Mouse (Mus musculus) liver, embryonic 14.5 days (tissue): ENCODE results near the gene Adgra1. TPM values are rescaled to one million over a fixed set of nuclear protein-coding genes. Genes with fewer than 3 reads are reported as not detected.

Experiments used
- ATAC-seq: fragments of 200-750 bp; cut with Nextera tagmentation; 2 replicates; pipeline ENCODE4 v1.8.0; 2017; ENCODE audit warnings: moderate number of reproducible peaks, mild to moderate bottlenecking, moderate library complexity; ENCODE audit not compliant: insufficient read depth
- DNase-seq, 3 experiments: peaks; one replicate each; pipeline ENCODE4 v3.0.0-alpha.2; 2012 to 2013; ENCODE audit warnings: low read depth in 3 of 3, low spot score in 3 of 3
- H3K27ac ChIP-seq: fragments of 300-500 bp; sonication (generic); 2 replicates; pipeline ENCODE4 v1.5.1; 2014; ENCODE audit warnings: moderate library complexity, mild to moderate bottlenecking, control low read depth, inconsistent platforms
- H3K27me3 ChIP-seq: fragments of 300-500 bp; sonication (generic); 2 replicates; pipeline ENCODE4 v1.6.1; 2014; ENCODE audit warnings: mild to moderate bottlenecking, low read length, moderate library complexity; ENCODE audit not compliant: control insufficient read depth, insufficient read depth
- H3K36me3 ChIP-seq: fragments of 300-500 bp; sonication (generic); replicated peaks from 2 replicates; pipeline ENCODE4 v1.6.1; 2014; ENCODE audit warnings: low read depth; ENCODE audit not compliant: control insufficient read depth, insufficient read depth
- H3K4me1 ChIP-seq, 2 experiments: fragments of 200-500 bp in 1 of 2; fragments of 300-500 bp in 1 of 2; sonication (generic) in 1 of 2; replicated peaks; 2 replicates each; pipeline ENCODE4 v1.6.1; 2012 to 2014; ENCODE audit warnings: antibody characterized with exemption in 1 of 2, inconsistent platforms in 1 of 2, low read length in 1 of 2; ENCODE audit not compliant: control insufficient read depth in 2 of 2, insufficient read depth in 2 of 2
- H3K4me2 ChIP-seq: fragments of 300-500 bp; sonication (generic); 2 replicates; pipeline ENCODE4 v1.6.1; 2014; ENCODE audit warnings: low read depth, mild to moderate bottlenecking, control low read depth, moderate library complexity
- H3K4me3 ChIP-seq, 2 experiments: fragments of 200-500 bp in 1 of 2; fragments of 300-500 bp in 1 of 2; sonication (generic) in 1 of 2; 2 replicates each; pipeline ENCODE4 v1.5.1; 2012 to 2014; ENCODE audit warnings: low read depth in 2 of 2, low read length in 2 of 2, mild to moderate bottlenecking in 2 of 2, control low read depth in 1 of 2, inconsistent platforms in 1 of 2, moderate library complexity in 1 of 2; ENCODE audit not compliant: insufficient read depth in 1 of 2
- H3K9ac ChIP-seq: fragments of 300-500 bp; sonication (generic); replicated peaks from 2 replicates; pipeline ENCODE4 v1.6.1; 2014; ENCODE audit warnings: mild to moderate bottlenecking, control low read depth, moderate library complexity
- H3K9me3 ChIP-seq: fragments of 300-500 bp; sonication (generic); 2 replicates; pipeline ENCODE4 v1.6.1; 2016; ENCODE audit warnings: low read length, mixed read lengths; ENCODE audit not compliant: control insufficient read depth
- CTCF ChIP-seq: IDR thresholded peaks from 2 replicates; pipeline ENCODE4 v1.5.1; 2016; ENCODE audit warnings: antibody characterized with exemption, low read depth, control low read depth
- EP300 ChIP-seq: IDR thresholded peaks from 2 replicates; pipeline ENCODE4 v1.6.1; 2016; ENCODE audit warnings: antibody characterized with exemption, low read depth
- WGBS: fragments of 180-500 bp; shearing (Covaris S2); extraction: QIAGEN DNeasy Blood & Tissue Kit; methylation state at CpG from one replicate; pipeline ENCODE4 v1.1.7; 2014; ENCODE audit not compliant: insufficient replicate concordance; 5-methylcytosine and 5-hydroxymethylcytosine counted together
- polyA plus RNA-seq, 2 experiments: library from polyadenylated mRNA; depleted of rRNA in 1 of 2; stranded (reverse) in 1 of 2; unstranded in 1 of 2; fragments of >200 nt; fragmentation: Nextera tagmentation in 1 of 2; extraction: Ambion mirVana in 1 of 2; gene quantifications; 2 replicates each; pipeline versions ENCODE4 v1.2.1 to v1.2.3; 2012 to 2014

Gene Adgra1
- polyA plus RNA-seq, 2 experiments: not detected

- no peaks in the 10 kb centered on the region for H3K27me3 ChIP-seq
- H3K9me3 ChIP-seq: no peaks in the 10 kb centered on the region
- no peak overlapping the region for H3K27ac ChIP-seq
- TF ChIP-seq EP300 (no peak), CTCF (no peak)
- H3K36me3 ChIP-seq: no peaks in the 10 kb centered on the region
- WGBS: 53% methylated on average over 2 of the region's 2 CpGs
- ATAC-seq: no peak
- H3K4me2 ChIP-seq: no peak overlapping the region
- no peaks in the 10 kb centered on the region for H3K4me1 ChIP-seq
- DNase-seq: no peak
- no peak overlapping the region for H3K9ac ChIP-seq
- no peak overlapping the region for H3K4me3 ChIP-seq
Observed at GRCm38 (mm10) chr7:139845101-139845500, 11.1 kb downstream of the Adgra1 start.

DNA sequence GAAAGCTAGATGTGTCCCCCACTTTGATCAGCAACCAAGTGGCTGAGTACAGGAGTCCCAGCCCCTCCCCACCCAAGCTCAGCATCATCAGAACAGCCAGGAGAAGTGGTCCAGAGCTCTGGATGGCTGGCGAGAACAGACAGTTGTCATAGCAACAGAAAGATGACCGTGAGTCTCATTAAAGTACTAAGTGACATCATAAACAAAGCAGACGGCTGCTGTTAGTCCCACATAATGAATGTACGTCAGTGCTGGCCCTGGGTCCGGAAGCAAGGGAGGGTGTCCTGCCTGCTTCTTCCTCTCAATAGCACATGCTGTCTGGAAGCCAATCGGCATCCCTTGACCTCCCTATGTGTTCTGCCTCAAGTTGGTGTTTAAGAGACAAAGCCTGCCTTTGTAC, 16.2 kb downstream of the Adgra1 start:
- Histone ChIP-seq H3K4me2 (no peak overlapping the region), H3K9me3 (no peaks in the 10 kb centered on the region), H3K9ac (no peak overlapping the region), H3K4me3 (no peak overlapping the region), H3K27ac (no peak overlapping the region), H3K4me1 (no peaks in the 10 kb centered on the region), H3K27me3 (no peaks in the 10 kb centered on the region), H3K36me3 (no peaks in the 10 kb centered on the region)
- ATAC-seq: no peak
- 38% methylated on average over 6 of the region's 6 CpGs for WGBS
- DNase-seq: no peak
- TF ChIP-seq EP300: no peak

- no peak overlapping the region for H3K4me3 ChIP-seq
- no peaks in the 10 kb centered on the region for H3K9me3 ChIP-seq
- H3K4me2 ChIP-seq: no peak overlapping the region
- no peak overlapping the region for H3K9ac ChIP-seq
- H3K27ac ChIP-seq: no peak overlapping the region
- no peaks in the 10 kb centered on the region for H3K27me3 ChIP-seq
- ATAC-seq: no peak
- no peak for DNase-seq
- H3K36me3 ChIP-seq: no peaks in the 10 kb centered on the region
- WGBS: 51% methylated on average over 5 of the region's 5 CpGs
- no peaks in the 10 kb centered on the region for H3K4me1 ChIP-seq
- TF ChIP-seq EP300: no peak
- TF ChIP-seq CTCF: no peak
Observed at GRCm38 (mm10) chr7:139850677-139851076, 16.7 kb downstream of the Adgra1 start.

- no peak overlapping the region for H3K4me2 ChIP-seq
- no peaks in the 10 kb centered on the region for H3K4me1 ChIP-seq
- no peaks in the 10 kb centered on the region for H3K27me3 ChIP-seq
- H3K4me3 ChIP-seq: no peak overlapping the region
- no peak overlapping the region for H3K27ac ChIP-seq
- ATAC-seq (no peak), DNase-seq (no peak)
- no peaks in the 10 kb centered on the region for H3K36me3 ChIP-seq
- no peak for TF ChIP-seq EP300
- no peak for TF ChIP-seq CTCF
- H3K9me3 ChIP-seq: no peaks in the 10 kb centered on the region
- 61% methylated on average over 6 of the region's 6 CpGs for WGBS
- H3K9ac ChIP-seq: no peak overlapping the region
Observed at GRCm38 (mm10) chr7:139851098-139851497, 17.1 kb downstream of the Adgra1 start.

- DNase-seq: no peak
- no peak overlapping the region for H3K9ac ChIP-seq
- no peak for ATAC-seq
- no peaks in the 10 kb centered on the region for H3K4me1 ChIP-seq
- H3K27me3 ChIP-seq: no peaks in the 10 kb centered on the region
- H3K36me3 ChIP-seq: no peaks in the 10 kb centered on the region
- TF ChIP-seq EP300: no peak
- TF ChIP-seq CTCF: no peak
- WGBS: 72% methylated on average over 11 of the region's 11 CpGs
- no peak overlapping the region for H3K4me2 ChIP-seq
- H3K27ac ChIP-seq: no peak overlapping the region
- H3K9me3 ChIP-seq: no peaks in the 10 kb centered on the region
- H3K4me3 ChIP-seq: no peak overlapping the region
Observed at GRCm38 (mm10) chr7:139855261-139855660, 21.3 kb downstream of the Adgra1 start.
